13 mouse cellular contexts compared by ENCODE assay signal in genomic region chr1:54122551-54122950, GRCm38 (mm10).
"Had no signal": no experiment of that assay in that cellular context is flagged by ENCODE, and none has a peak within 500 bp of the region (broad histone marks: within the 10 kb centered on the region; RNA-seq: fewer than 3 reads in every experiment).

No protein-coding gene starts in this region.

- H3K27ac ChIP-seq: kidney, postnatal 0 days; layer of hippocampus, adult 2 months; liver, embryonic 12.5 days; midbrain, embryonic 10.5 days; midbrain, embryonic 15.5 days; stomach, postnatal 0 days had no signal

- H3K36me3 ChIP-seq: limb, embryonic 15.5 days; liver, embryonic 12.5 days; midbrain, embryonic 10.5 days; midbrain, embryonic 15.5 days had no signal

- H3K9ac ChIP-seq: limb, embryonic 15.5 days; liver, embryonic 12.5 days; lung, embryonic 14.5 days; midbrain, embryonic 15.5 days had no signal

- ATAC-seq: liver, embryonic 12.5 days; midbrain, embryonic 15.5 days had no signal

- H3K4me2 ChIP-seq: limb, embryonic 15.5 days; liver, embryonic 12.5 days; lung, embryonic 14.5 days; midbrain, embryonic 15.5 days had no signal

- H3K9me3 ChIP-seq: limb, embryonic 15.5 days; liver, embryonic 12.5 days; midbrain, embryonic 10.5 days; midbrain, embryonic 15.5 days had no signal

- H3K27me3 ChIP-seq: limb, embryonic 15.5 days; liver, embryonic 12.5 days; midbrain, embryonic 15.5 days had no signal

- DNase-seq: kidney, adult 11 months; kidney, adult 9 months; kidney, postnatal 4 days; lung, embryonic 14.5 days; lung, postnatal 10 days; lung, postnatal 4 days had no signal

- H3K4me1 ChIP-seq: liver, embryonic 12.5 days had no signal

- H3K4me3 ChIP-seq: layer of hippocampus, adult 2 months; limb, embryonic 15.5 days; liver, embryonic 12.5 days; midbrain, embryonic 10.5 days; midbrain, embryonic 15.5 days had no signal
